Mouse (Mus musculus) kidney, adult 18-20 months (tissue): Measurements from ENCODE around the gene Arid1a.

ENCODE experiments used
- DNase-seq: peaks from one replicate; pipeline ENCODE4 v3.0.0; 2021

The Arid1a gene

GRCm38 (mm10) chr4:133729541-133730093 lies 27.0 kb downstream of the Arid1a start:
- DNase-seq, result peak; percentile 90

DNA sequence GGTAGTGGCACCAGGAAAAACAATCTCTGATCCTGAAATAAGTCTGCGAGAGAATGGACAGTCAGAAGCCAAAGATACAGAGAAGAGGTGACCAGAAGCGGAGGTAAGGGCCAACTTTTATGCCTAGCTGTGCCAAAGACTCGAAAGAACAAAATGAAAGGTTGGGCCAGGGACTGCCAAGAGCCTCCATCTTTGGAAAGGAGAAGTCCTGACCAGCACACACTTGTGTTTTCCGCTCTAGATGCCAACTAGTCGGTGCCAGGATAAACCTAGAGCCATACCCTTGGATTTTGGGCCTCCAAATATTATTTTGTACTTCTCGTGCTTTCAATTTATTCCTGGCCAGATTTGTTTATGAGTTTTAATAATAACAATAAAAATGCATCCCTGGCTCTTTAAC lies 27.6 kb downstream of the Arid1a start:
- no peak for DNase-seq

GRCm38 (mm10) chr4:133728256-133728655 lies 28.3 kb downstream of the Arid1a start:
- DNase-seq, result no peak

GRCm38 (mm10) chr4:133725706-133726105 lies 30.9 kb downstream of the Arid1a start:
- DNase-seq, result no peak

GRCm38 (mm10) chr4:133719791-133720190 lies 36.8 kb downstream of the Arid1a start:
- no peak for DNase-seq

DNA sequence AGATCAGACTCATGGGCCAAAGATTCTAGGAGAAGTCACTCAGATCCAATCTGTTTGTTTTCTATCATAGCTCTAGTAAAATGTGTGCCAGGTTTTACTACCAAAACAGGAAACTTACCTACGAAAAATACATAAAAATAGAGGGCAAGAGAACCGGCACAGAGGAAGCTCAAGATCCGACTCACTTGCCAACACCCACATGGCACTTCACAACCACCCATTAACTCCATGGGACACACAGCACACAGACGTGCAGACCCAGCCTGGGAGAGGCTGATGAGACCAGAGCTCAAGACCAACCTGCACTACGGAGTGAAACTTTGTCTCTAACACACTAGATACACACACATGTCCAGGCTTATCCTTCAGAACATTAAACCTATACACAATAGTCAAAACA lies 43.8 kb downstream of the Arid1a start:
- DNase-seq, result no peak

- no peak for DNase-seq
These were observed 45.1 kb downstream of the Arid1a start for GRCm38 (mm10) chr4:133711307-133712076.

DNA sequence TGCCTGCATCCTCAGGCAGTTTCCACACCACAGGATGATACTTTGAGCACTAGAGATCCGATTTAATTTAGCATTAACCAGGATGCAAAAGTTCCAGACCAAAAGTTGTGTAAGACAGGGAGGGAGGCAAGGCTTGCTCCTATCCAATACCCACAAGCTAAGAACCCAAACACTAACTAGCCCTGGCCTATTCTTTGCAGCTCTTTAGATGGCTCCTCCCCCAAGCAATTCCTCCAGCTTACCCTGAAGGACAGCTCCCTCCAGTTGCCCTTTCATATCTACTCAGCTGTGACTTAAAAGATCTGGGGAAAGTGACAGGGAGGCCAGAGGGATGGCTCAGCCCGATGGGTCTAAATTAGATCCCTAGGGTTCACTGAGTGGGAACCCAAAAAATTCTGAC lies 47.2 kb downstream of the Arid1a start:
- DNase-seq, result peak; percentile 27

DNA sequence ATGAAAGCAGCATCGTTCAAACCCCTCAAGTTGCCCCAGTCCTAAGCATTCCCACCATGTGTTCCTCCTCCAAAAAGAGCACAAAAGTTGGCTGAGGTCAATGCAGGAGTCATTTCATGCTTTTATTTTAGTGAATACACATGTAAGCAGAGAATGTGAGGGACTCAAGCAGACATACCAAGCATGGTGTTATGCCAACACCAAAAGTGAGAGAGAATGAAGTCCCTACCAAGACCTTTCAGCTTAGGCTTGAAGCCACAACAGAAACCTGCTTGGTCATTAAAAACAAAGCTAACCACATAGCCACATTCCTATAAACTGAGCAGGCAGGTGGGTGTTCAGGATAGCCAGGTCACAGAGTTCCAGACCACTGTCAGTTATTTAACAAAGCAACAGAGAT lies 49.1 kb downstream of the Arid1a start:
- DNase-seq, result no peak

DNA sequence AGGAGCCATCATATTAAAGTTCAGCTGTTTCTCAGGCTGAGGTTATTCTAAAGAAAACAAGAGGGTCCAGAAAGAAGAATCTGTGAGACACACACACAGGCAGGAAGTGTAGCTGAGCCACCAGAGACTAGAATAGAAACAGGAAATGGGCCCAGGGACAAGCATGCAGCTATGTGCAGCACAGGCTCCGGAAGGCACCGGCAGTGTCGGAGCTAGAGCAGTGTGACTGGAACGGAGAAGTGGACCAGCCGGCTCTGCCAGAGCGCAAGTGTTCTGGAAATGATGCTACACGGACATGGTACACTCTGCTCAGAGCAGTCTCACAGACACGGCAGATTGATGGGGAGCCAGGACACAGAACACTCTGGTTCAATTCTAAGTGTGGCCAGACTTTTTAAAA lies 49.6 kb downstream of the Arid1a start:
- peak; percentile 63 for DNase-seq

GRCm38 (mm10) chr4:133705062-133705461 lies 51.5 kb downstream of the Arid1a start:
- DNase-seq, result no peak

DNA sequence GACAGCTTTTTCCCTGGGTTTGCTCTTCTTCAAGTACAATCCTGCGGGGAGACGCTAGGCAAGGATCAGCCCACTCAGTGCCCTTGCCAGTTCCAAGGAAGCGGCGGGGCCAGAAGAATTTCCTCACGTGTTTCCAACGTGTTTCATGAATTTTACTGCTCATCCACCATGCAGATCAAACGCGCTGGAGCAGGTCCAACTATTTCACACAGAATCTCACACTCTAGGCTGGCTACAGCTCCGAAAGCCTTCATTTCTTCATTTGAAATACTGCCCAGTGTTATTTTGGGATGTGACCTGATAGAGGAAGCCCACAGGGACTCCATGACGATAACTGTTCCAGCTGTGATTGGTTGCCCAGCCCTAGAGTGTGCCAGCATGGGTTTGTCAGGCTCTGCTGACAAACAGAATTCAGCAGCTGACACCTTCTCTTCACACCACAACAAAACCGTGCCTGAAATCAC lies 55.6 kb downstream of the Arid1a start:
- peak; percentile 28 for DNase-seq

- DNase-seq, result no peak
These were observed 61.2 kb downstream of the Arid1a start for GRCm38 (mm10) chr4:133695363-133695762.

- no peak for DNase-seq
These were observed 66.3 kb downstream of the Arid1a start for GRCm38 (mm10) chr4:133690252-133690651.

- no peak for DNase-seq
These were observed 68.0 kb downstream of the Arid1a start for GRCm38 (mm10) chr4:133688417-133689067.

- no peak for DNase-seq
These were observed 69.4 kb downstream of the Arid1a start for GRCm38 (mm10) chr4:133687126-133687525.

- DNase-seq, result no peak
These were observed 70.1 kb downstream of the Arid1a start for GRCm38 (mm10) chr4:133686512-133686911.

DNA sequence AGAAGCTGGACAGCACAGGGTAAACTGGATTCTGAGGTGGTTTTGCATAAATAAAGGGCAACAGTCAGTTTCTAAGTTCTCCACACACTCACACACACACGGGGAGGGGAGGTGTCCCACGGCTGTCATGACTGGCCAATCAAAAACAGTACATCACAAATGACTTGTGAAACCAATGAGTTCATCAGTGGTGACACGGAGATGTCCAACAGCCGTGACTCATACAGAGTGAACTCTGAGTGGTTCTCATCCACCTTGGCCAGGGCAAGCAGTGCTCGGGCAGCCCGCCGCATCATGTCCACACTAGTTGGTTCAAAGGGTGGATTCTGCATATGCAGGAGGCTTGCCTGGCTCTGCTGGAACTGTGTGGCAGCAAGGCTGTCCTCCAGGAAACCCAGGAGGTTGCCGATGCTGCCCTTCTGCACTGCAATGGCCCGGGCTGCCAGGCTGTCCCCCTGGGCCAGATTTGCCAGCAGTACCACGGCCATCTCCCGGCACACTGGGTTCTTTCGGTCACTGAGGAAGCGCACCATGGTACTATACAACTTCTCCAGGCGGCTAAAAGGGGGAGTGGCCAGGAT lies 76.3 kb downstream of the Arid1a start:
- DNase-seq, result no peak

DNA sequence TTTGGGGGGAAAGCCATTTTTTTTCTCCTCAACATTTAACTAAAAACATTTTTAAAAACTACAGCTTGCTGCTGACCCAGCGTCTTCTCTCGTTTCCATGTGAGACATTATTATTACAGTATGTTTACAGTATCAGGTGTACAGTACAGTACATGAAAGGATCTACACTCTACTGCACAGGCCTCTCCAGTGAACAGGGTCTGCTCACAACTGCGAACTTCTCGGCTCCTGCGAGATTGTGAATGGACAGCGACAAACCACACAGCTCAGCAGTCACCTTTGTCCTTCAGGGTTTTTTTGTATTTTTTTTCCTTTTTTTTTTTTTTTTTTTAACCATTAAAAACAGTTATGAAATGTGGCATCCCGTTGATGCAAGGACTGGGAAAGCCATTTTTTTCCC lies 76.9 kb downstream of the Arid1a start:
- no peak for DNase-seq

DNA sequence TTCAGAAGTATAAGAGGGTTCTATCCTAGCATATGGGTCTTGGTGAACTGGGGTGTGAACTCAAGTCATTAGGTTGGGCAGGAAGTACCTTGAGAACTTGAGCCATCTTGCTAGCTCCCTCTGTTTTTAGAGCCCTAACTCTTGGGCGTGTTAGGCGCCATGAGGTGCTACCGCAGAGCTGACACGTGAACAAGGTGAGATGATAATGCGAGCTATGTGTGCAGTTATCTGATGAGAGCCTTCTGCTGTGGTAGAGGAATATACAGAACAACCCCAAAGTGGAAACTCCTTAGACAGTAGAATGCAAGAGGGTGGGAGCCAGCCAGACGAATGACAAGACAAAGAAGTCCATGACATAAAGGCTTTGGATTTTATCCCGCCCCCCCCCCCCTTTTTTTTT lies 79.3 kb downstream of the Arid1a start:
- no peak for DNase-seq

DNA sequence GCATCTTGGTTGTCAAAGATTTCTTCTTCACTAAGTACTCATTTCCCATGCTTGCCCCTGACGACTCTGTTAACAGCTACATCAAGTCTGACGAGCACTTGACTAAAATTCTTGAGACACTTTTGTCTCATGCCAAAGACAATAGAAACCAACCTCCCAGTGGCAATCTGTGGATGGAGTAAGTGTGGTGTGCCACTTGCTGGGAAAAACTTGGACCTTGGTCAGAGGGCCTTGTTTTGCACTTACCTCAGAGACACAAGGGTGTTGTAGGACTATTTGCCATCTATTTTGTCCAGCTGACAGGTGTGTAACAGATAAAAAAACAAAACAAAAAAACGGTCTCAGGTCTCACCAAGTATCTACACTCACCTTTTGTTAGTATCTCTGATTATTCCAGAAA lies 80.4 kb downstream of the Arid1a start:
- no peak for DNase-seq

DNA sequence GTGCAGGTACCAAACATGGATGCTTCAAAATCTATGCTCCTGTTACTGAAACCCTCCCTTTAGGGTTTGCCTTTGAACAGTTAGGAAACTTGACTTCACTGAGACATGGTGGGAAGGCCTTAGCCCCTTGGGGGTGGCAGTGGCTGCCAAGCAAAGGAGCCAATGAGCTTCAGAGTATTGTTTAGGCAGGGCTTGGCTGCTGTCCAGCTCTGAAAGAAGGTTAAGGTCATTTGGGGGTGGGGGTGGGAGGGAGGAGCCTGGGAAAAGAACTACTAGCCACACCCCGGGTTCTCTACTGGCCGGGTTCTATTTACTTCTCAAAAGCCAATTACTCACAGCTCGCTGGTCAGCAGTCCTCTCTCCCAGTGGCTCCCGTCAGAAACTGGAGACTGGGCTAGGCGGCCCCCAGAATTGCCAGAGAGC lies 81.0 kb downstream of the Arid1a start:
- DNase-seq, result peak; percentile 70

- no peak for DNase-seq
These were observed 82.3 kb downstream of the Arid1a start for GRCm38 (mm10) chr4:133674331-133674695.
